Mouse (Mus musculus): ENCODE measurements around the gene Hoxd12.

GRCm38 (mm10) chr2:74666411-74666810 lies 8.4 kb upstream of the Hoxd12 start:
- TF ChIP-seq CTCF (IDR thresholded peaks at IDR 0.05; ENCODE audit: low read depth): no peak
- TF ChIP-seq EP300 (IDR thresholded peaks at IDR 0.05; ENCODE audit: low read depth): no peak

Data from heart, postnatal 0 days (tissue).